Mouse (Mus musculus) adrenal gland, adult (tissue): Measurements from ENCODE around the gene Smtnl2.
"Not testable (repeated sequence)": the region's sequence is repeated elsewhere in the genome, so short reads cannot be mapped to it uniquely, and the experiment has no call there.

Source experiments
- DNase-seq, 2 experiments: peaks; one replicate each; pipeline ENCODE4 v3.0.0; 2022 to 2023; ENCODE audit warnings: low spot score in 1 of 2; ENCODE audit not compliant: inconsistent age in 2 of 2

The Smtnl2 gene

DNA sequence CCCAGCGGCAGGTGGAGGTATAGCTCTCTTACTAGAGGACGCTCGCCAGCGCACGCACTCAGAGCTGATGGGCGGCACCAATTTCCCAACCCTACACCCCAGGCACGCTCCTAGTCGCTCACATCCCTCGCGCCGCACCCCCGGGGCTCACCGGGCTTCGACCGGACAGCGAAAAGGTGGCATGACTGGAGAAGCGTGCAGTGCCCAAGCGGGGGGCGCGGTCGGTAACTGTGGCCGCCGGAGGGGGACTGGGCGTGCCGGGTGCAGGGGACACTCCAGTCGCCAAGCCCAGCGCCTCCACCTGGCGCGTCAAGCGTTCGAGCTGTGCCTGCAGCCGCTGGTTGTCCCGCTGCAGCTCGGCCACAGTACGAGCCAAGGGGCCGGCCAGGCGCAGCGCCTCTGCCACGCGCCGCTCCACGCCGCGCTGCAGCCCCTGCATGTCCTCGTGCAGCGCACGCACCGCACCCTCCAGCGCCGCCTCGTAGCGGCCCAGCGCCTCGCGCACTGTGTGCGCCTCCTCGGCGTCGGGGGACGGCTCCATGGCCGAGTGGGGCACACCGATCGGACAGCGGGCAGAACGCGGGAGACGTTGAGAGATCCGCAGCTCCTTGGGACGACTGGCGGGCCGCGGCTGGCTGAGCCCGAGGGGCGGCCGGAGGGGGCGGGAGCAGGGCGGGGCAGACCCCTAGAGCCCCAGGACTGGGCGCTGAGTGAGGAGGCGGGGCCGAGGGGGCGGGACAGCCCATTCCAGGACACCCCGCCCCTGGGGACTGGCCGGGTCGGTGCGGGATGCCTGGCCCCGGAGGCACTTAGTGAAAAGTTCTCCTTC lies at the start of gene Smtnl2:
Gene Smtnl2, minus strand, starts transcription at position 621 of the 829 bp plus-strand sequence.
- peak; percentile 87 to 95 for DNase-seq

- no peak for DNase-seq
These were observed 47.0 kb upstream of the Smtnl2 start for GRCm38 (mm10) chr11:72458502-72458901.

- peak; percentile 42 to 66 for DNase-seq
These were observed 46.5 kb upstream of the Smtnl2 start for GRCm38 (mm10) chr11:72457995-72458496.

GRCm38 (mm10) chr11:72455694-72456093 lies 44.2 kb upstream of the Smtnl2 start:
- DNase-seq: no peak

GRCm38 (mm10) chr11:72453105-72453953 lies 41.8 kb upstream of the Smtnl2 start:
- no peak for DNase-seq

- no peak for DNase-seq
These were observed 40.7 kb upstream of the Smtnl2 start for GRCm38 (mm10) chr11:72452140-72452665.

- DNase-seq: no peak
These were observed 36.0 kb upstream of the Smtnl2 start for GRCm38 (mm10) chr11:72447475-72447874.

- DNase-seq: peak in 1 of 2 experiments; percentile 72
These were observed 35.0 kb upstream of the Smtnl2 start for GRCm38 (mm10) chr11:72446311-72447105.

DNA sequence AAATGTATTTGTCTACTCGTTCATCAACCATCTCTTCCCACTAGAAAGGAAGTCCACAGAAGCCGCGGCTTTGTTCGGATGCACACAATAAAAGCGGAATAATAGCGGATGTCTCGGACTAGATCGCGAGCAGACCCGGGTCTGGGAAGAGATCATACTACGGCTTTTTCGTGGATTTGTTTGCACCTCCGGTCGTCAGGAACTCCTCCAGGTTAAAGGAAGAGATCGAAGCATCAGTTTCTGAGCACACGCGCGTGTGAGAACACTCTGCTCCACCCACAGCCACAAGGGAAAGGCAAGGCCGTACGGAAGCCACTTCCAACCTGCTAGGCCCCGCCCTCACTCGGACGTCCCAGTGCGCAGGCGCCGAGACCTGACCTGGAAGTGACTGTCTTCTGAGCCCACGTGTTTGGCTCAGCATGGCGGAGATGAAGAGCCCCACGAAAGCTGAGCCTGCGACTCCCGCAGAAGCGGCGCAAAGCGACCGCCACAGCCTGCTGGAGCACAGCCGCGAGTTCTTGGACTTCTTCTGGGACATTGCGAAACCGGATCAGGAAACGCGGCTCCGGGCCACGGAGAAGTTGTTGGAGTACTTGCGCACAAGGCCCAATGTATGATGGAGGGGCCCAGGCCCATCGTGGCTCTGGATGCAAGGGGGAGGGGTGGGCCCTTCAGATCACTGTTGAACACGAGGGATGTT lies 29.6 kb upstream of the Smtnl2 start, which contains the start of gene Mybbp1a:
Gene Mybbp1a, plus strand, starts transcription at position 391 of the 700 bp plus-strand sequence.
- DNase-seq: peak; percentile 98 to 99

GRCm38 (mm10) chr11:72440597-72440964 lies 29.1 kb upstream of the Smtnl2 start:
- DNase-seq: not testable (repeated sequence)

- no peak for DNase-seq
These were observed 26.9 kb upstream of the Smtnl2 start for GRCm38 (mm10) chr11:72438411-72438810.

DNA sequence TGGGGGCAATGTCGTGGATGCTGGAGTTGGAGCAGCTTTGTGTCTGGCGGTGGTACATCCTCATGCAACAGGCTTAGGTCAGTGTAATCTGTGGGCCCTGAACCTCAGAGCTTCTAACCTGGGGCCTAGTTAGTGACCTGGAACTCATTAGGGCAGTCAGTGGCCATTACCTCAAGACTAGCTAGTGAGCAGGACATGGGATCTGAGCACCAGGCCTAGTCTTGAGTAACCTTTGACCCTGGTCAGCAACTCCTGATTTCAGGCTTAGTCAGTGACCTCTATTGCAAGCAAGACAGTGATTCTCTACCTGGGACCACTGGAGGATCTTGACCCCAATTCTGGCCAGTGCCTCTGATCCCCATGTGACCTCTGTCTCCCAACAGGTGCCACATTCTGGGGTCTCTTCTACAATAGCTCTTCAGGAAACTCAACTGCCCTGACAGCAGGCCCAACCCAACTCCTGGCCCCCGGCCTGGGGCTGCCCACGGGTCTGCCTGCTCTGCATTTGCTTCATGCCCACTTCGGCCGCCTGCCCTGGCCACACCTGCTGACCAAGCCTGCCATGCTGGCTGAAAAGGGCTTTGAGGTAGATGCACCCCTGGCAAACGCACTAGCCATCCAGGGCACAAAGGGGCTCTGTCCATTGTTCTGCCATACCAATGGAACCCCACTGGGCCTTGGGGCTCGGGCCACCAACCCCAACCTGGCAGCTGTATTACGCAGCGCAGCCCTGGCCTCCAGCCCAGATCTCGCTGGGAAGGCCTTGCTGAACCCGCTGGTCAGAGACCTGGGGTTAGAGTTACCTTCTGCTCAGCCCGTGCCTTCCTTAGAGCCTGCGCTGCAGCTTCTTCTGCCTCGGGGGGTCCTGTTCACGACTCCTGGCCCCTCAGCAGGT lies 25.5 kb upstream of the Smtnl2 start:
- DNase-seq: peak in 1 of 2 experiments; percentile 76

DNA sequence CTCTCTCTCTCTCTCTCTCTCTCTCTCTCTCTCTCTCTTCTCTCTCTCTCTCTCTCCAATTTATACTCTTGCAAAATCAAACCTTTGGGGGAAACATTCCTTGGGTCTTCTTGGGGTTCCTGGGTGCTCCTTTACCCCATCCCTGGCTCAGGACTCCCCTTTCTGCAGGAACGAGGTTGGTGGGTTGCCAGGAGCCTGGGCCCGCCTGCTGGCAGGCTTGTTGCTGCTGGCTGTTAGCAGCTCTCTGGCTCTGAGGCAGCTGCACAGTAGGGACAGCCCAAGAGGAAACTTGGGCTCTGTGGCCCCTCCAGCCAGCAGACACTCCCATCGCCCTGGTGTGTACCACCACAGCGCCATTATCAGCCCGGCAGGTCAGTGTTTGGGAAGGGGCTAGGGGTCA lies 24.8 kb upstream of the Smtnl2 start:
- peak; percentile 40 to 80 for DNase-seq

DNA sequence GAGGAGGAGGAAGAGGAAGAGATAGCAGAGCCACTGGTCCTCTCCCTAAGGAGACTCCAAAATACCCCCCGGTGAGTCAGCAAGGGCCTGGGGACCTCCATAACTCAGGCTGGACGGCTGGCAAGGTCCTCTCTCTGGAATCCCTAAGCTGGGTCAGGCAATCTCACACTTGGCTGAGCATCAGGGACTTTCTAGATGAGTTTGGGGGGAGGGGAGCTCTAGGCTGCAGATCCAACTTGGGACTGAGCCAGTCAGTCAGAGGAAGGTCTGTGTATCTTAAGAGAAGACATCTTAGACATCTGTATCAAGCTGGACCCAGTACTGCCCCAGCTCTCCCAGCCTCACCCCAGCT lies 24.2 kb upstream of the Smtnl2 start:
- peak; percentile 80 to 91 for DNase-seq

GRCm38 (mm10) chr11:72434963-72435693 lies 23.6 kb upstream of the Smtnl2 start, which contains the start of gene Ggt6:
Ggt6 (plus strand) TSS chr11:72435526.
- peak; percentile 55 to 91 for DNase-seq

- DNase-seq: not testable (repeated sequence)
These were observed 19.0 kb upstream of the Smtnl2 start for GRCm38 (mm10) chr11:72430311-72431068.

DNA sequence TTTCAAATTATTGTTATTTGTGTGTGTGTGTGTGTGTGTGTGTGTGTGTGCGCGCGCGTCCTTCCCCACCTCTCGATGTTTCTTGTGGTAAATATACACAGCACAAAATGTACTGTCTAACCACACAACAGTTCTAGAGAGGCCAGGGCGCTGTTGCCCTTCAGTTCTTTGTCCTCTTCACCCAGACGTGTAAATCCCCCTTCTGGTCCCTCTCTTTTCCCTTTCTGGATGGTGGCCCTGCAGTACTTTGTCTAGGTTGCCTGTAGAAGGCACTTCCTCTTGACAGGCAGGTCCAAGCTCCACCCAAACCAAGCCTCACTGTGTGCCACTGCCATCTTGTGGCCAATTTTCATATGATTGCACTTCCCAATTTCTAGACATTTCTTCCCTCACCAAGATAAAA lies 17.8 kb upstream of the Smtnl2 start:
- peak; percentile 78 to 93 for DNase-seq
